Mouse (Mus musculus) myocyte (in vitro differentiated cells): ENCODE results near the gene Svop. TPM values are rescaled to one million over a fixed set of nuclear protein-coding genes. Genes with fewer than 3 reads are reported as not detected.
A peak's percentile ranks its signal among the peaks of the same experiment; 100 is the strongest.

Experiments
- H3K27me3 ChIP-seq: one replicate; pipeline ENCODE4 v1.6.1; 2011; ENCODE audit not compliant: control insufficient read depth, insufficient read depth, insufficient read length
- H3K36me3 ChIP-seq: one replicate; pipeline ENCODE4 v1.6.1; 2011; ENCODE audit not compliant: control insufficient read depth, insufficient read depth
- H3K4me2 ChIP-seq: one replicate; pipeline ENCODE4 v1.6.1; 2011; ENCODE audit warnings: low read depth, control low read depth
- H3K4me3 ChIP-seq: one replicate; pipeline ENCODE4 v1.5.1; 2011; ENCODE audit warnings: mild to moderate bottlenecking, control low read depth, moderate library complexity
- H3K79me2 ChIP-seq: one replicate; pipeline ENCODE4 v1.6.1; 2011; ENCODE audit not compliant: control insufficient read depth, insufficient read depth
- H3ac ChIP-seq: one replicate; pipeline ENCODE4 v1.6.1; 2011; ENCODE audit not compliant: control insufficient read depth, insufficient read length
- CEBPB ChIP-seq: IDR thresholded peaks from 2 replicates; pipeline ENCODE4 v1.6.1; 2011; ENCODE audit warnings: mild to moderate bottlenecking, moderate library complexity; ENCODE audit not compliant: poor library complexity, insufficient read depth, severe bottlenecking
- E2F4 ChIP-seq: IDR thresholded peaks from one replicate; pipeline ENCODE4 v1.6.1; 2011; ENCODE audit warnings: mild to moderate bottlenecking, control low read depth, moderate library complexity; ENCODE audit not compliant: insufficient read depth
- MAX ChIP-seq: IDR thresholded peaks from one replicate; pipeline ENCODE4 v1.6.1; 2011; ENCODE audit warnings: low read depth, mild to moderate bottlenecking, control low read depth
- MYOD1 ChIP-seq, 3 experiments: IDR thresholded peaks; one replicate each; pipeline ENCODE4 v1.6.1; 2011; ENCODE audit warnings: control low read depth in 2 of 3, low read depth in 2 of 3, mild to moderate bottlenecking in 2 of 3, moderate library complexity in 1 of 3; ENCODE audit not compliant: insufficient read length in 2 of 3, control insufficient read depth in 1 of 3
- MYOG ChIP-seq, 3 experiments: IDR thresholded peaks; one replicate each; pipeline ENCODE4 v1.6.1; 2011; ENCODE audit warnings: control low read depth in 2 of 3, low read depth in 2 of 3, mild to moderate bottlenecking in 2 of 3; ENCODE audit not compliant: insufficient read length in 2 of 3, control insufficient read depth in 1 of 3, insufficient read depth in 1 of 3
- POLR2A ChIP-seq: IDR thresholded peaks from one replicate; pipeline ENCODE4 v1.6.1; 2011; ENCODE audit warnings: low read depth, mild to moderate bottlenecking, control low read depth, moderate library complexity; ENCODE audit not compliant: insufficient read length
- POLR2AphosphoS2 ChIP-seq: IDR thresholded peaks from one replicate; pipeline ENCODE4 v1.6.1; 2011; ENCODE audit warnings: low read depth, control low read depth; ENCODE audit not compliant: insufficient read length
- REST ChIP-seq: IDR thresholded peaks from one replicate; pipeline ENCODE4 v1.6.1; 2011; ENCODE audit warnings: mild to moderate bottlenecking, control low read depth, moderate library complexity; ENCODE audit not compliant: insufficient read depth, insufficient read length
- SRF ChIP-seq: IDR thresholded peaks from one replicate; pipeline ENCODE4 v1.6.1; 2011; ENCODE audit warnings: low read depth; ENCODE audit not compliant: control insufficient read depth, insufficient read length
- TCF12 ChIP-seq: IDR thresholded peaks from one replicate; pipeline ENCODE4 v1.6.1; 2011; ENCODE audit warnings: mild to moderate bottlenecking, control low read depth; ENCODE audit not compliant: poor library complexity, insufficient read depth, severe bottlenecking
- TCF3 ChIP-seq: IDR thresholded peaks from one replicate; pipeline ENCODE4 v1.6.1; 2011; ENCODE audit warnings: low read depth, control low read depth; ENCODE audit not compliant: insufficient read length
- USF1 ChIP-seq: IDR thresholded peaks from one replicate; pipeline ENCODE4 v1.6.1; 2011; ENCODE audit warnings: low read depth, mild to moderate bottlenecking, control low read depth, moderate library complexity
- polyA plus RNA-seq: library from polyadenylated mRNA; unstranded; fragments of >200 nt; fragmentation: generic; extraction: Trizol; gene quantifications from one replicate; pipeline ENCODE4 v1.2.1, GENCODE M21; 2012; ENCODE audit warnings: missing spikeins

Svop gene
- polyA plus RNA-seq, 1 experiment: 0.05 TPM

- peak overlapping the region; percentile 99 for H3K4me2 ChIP-seq
- no peak overlapping the region for H3K4me3 ChIP-seq
- TF ChIP-seq CEBPB (peak; percentile 53; the same call in 1 of the 2 replicates), POLR2A (no peak), MYOD1 (IDR thresholded peaks at IDR 0.05; ENCODE audit: control insufficient read depth in 1 of 3, insufficient read length in 2 of 3, low read depth in 2 of 3) (no peak), POLR2AphosphoS2 (no peak), E2F4 (no peak), REST (no peak), SRF (no peak), USF1 (no peak), TCF12 (no peak)
Observed at GRCm38 (mm10) chr5:113991141-113991540, 100.2 kb downstream of the Svop start.

GRCm38 (mm10) chr5:113990593-113990992 lies 100.8 kb downstream of the Svop start:
- TF ChIP-seq SRF: no peak
- no peak for TF ChIP-seq MAX
- no peak for TF ChIP-seq MYOD1 (IDR thresholded peaks at IDR 0.05; ENCODE audit: control insufficient read depth in 1 of 3, insufficient read length in 2 of 3, low read depth in 2 of 3)
- TF ChIP-seq CEBPB: no peak
- TF ChIP-seq POLR2A: no peak
- TF ChIP-seq USF1: no peak
- no peak overlapping the region for H3K4me3 ChIP-seq
- no peaks in the 10 kb centered on the region for H3K36me3 ChIP-seq
- peak overlapping the region; percentile 99 for H3K4me2 ChIP-seq
- H3K27me3 ChIP-seq: no peaks in the 10 kb centered on the region
- peaks cover 18% of the 10 kb centered on the region for H3K79me2 ChIP-seq
- no peak overlapping the region for H3ac ChIP-seq

More at GRCm38 (mm10) chr5:113991141-113991540, 100.2 kb downstream of the Svop start:
- Histone ChIP-seq H3K79me2 (peaks cover 18% of the 10 kb centered on the region), H3ac (no peak overlapping the region), H3K27me3 (no peaks in the 10 kb centered on the region), H3K36me3 (no peaks in the 10 kb centered on the region)

GRCm38 (mm10) chr5:113989437-113990024 lies 101.8 kb downstream of the Svop start:
- Histone ChIP-seq H3K27me3 (no peaks in the 10 kb centered on the region), H3K4me3 (no peak overlapping the region), H3K36me3 (no peaks in the 10 kb centered on the region), H3K79me2 (peaks cover 18% of the 10 kb centered on the region), H3ac (no peak overlapping the region), H3K4me2 (peak overlapping the region; percentile 99)
- TF ChIP-seq POLR2A (no peak), USF1 (no peak), SRF (no peak), TCF12 (no peak), MYOG (IDR thresholded peaks at IDR 0.05; ENCODE audit: control insufficient read depth in 1 of 3, insufficient read depth in 1 of 3, insufficient read length in 2 of 3, low read depth in 2 of 3) (no peak), CEBPB (no peak), E2F4 (no peak), REST (no peak), POLR2AphosphoS2 (no peak), MYOD1 (IDR thresholded peaks at IDR 0.05; ENCODE audit: control insufficient read depth in 1 of 3, insufficient read length in 2 of 3, low read depth in 2 of 3) (no peak), MAX (no peak), TCF3 (no peak)

- H3K79me2 ChIP-seq: peaks cover 21% of the 10 kb centered on the region
- H3K4me3 ChIP-seq: no peak overlapping the region
- H3ac ChIP-seq: no peak overlapping the region
- H3K36me3 ChIP-seq: no peaks in the 10 kb centered on the region
- no peaks in the 10 kb centered on the region for H3K27me3 ChIP-seq
- TF ChIP-seq TCF12 (no peak), CEBPB (no peak), E2F4 (no peak)
- H3K4me2 ChIP-seq: no peak overlapping the region
Observed at GRCm38 (mm10) chr5:113986182-113986961, 105.0 kb downstream of the Svop start.

GRCm38 (mm10) chr5:113985737-113986136 lies 105.6 kb downstream of the Svop start:
- no peak overlapping the region for H3K4me2 ChIP-seq
- TF ChIP-seq REST (no peak), SRF (no peak), USF1 (no peak), TCF3 (no peak), POLR2A (no peak), MYOG (IDR thresholded peaks at IDR 0.05; ENCODE audit: control insufficient read depth in 1 of 3, insufficient read depth in 1 of 3, insufficient read length in 2 of 3, low read depth in 2 of 3) (no peak), E2F4 (no peak), POLR2AphosphoS2 (no peak), MYOD1 (IDR thresholded peaks at IDR 0.05; ENCODE audit: control insufficient read depth in 1 of 3, insufficient read length in 2 of 3, low read depth in 2 of 3) (no peak), MAX (no peak), CEBPB (no peak), TCF12 (no peak)

More at GRCm38 (mm10) chr5:113985737-113986136, 105.6 kb downstream of the Svop start:
- no peaks in the 10 kb centered on the region for H3K36me3 ChIP-seq
- H3ac ChIP-seq: no peak overlapping the region
- no peak overlapping the region for H3K4me3 ChIP-seq
- peaks cover 22% of the 10 kb centered on the region for H3K79me2 ChIP-seq
- H3K27me3 ChIP-seq: no peaks in the 10 kb centered on the region
